Mouse (Mus musculus): ENCODE measurements around the gene Gramd4. TPM values are rescaled to one million over a fixed set of nuclear protein-coding genes. Genes with fewer than 3 reads are reported as not detected.

The Gramd4 gene
- polyA plus RNA-seq (2017; shearing (Covaris generic)): 21.5 TPM

DNA sequence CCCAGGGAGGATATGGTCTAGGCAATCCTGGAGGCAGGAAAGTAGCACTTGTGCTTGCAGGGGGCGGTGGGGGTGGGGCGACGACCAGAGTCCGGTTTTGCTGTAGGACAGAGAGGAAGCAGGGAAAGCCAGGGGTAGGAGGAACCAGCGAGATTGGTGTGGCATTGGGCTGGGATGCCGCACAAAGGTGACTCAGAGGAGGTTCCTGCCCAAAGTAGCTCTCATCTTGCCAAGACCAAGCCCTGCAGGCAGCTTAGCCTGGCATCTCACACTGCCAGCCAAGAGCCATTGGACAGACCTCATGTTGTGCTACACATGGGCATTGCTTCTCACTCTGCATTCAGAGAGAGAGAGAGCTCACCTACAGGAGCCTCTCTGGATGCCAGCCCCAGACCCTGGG lies at the start of gene Gramd4:
Gramd4 (plus strand) TSS at position 283 of the 400 bp plus-strand sequence.

DNA sequence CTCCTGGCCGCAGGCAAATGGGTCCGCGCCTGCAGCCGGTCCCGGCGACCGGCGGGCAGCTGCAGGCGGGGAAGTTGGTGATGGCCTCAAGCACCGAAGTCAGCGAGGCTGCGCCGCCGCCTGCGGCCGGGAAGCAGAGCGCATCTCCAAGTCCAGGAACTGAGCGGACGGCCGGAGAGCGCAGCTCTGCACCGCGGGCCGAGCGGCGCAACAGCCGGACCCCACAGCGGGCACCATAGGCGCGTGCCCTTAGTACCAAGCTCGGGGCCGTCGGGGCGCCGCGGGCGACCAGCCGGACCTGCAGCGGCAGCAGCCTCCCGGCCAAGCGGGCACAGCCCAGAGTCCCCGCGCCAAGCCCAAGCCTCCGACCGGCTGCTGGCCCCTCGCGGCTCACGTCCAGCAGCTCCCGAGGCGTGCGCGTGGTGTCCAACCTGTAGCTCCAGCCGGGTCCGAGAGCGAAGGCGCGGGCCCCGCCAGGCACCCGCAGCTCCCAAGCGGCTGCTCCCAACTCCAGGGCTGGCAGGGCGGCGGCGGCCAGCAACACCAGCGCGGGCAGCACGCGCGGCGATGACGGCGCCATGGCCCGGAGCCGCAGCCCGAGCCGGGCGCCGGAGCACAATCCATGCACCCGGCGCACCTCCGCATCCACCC lies 24.2 kb upstream of the Gramd4 start, which contains the start of gene Celsr1:
Celsr1 (minus strand) TSS at position 587 of the 651 bp plus-strand sequence.

DNA sequence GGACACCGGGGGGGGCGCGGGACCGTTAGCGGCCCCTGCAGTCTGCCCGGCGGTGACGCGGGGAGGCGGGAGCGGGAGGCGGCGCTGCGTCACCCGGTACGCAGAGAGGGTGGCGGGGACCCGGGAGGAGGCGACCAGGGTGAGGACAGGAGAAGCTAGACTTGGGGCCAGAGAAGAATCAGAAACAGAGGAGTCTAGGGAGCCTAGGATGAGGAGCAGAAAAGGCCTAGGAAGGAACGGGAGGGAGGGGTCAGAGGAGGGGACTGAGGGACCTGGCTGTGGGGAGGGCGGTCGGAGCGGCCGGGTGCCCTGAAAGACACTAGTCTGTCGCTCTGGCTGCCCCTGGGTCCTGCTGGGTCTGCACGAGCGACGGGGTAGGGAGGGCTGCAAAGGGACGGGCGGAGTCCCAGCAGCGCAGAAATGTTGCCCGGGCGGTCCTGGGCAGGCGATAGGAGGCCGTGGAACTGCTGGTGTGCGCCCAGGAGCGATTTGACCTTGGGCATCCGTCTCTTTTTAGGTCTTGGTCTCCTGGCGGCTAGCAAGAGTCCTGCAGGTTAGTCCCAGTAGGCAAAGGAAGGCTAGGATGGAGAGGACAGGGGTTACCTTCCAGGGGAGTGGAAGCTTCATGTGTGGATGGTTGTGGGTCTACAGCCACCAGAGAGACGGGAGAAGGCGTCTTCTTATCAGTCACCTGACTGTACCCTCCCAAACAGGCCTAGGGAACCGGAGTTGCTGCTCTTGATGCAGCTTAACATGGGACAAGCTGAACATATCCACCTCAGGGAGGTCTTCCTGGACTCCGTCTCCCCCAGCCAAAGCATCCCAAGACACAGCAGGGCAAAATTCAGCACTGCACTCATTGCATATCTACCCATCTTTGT lies 128.4 kb downstream of the Gramd4 start, which contains the start of gene Cerk:
Cerk (minus strand) TSS at position 453 of the 881 bp plus-strand sequence.

Other genes starting within 250 kb of the Gramd4 start
- gene Cdpf1, start 246.0 kb upstream of the Gramd4 start, polyA plus RNA-seq (2017; shearing (Covaris generic)): 43.7 TPM
- not detected for gene Pkdrej, start 236.0 kb upstream of the Gramd4 start, polyA plus RNA-seq (2017; shearing (Covaris generic))
- gene Ttc38, start 225.4 kb upstream of the Gramd4 start, polyA plus RNA-seq (2017; shearing (Covaris generic)): 26.6 TPM
- 4.6 TPM for gene Gtse1, start 197.9 kb upstream of the Gramd4 start, polyA plus RNA-seq (2017; shearing (Covaris generic))
- 49.9 TPM for gene Trmu, start 178.4 kb upstream of the Gramd4 start, polyA plus RNA-seq (2017; shearing (Covaris generic))
- gene Celsr1, start 23.9 kb upstream of the Gramd4 start, polyA plus RNA-seq (2017; shearing (Covaris generic)): 1.6 TPM
- 4.1 TPM for gene Cerk, start 128.4 kb downstream of the Gramd4 start, polyA plus RNA-seq (2017; shearing (Covaris generic))
- gene Tbc1d22a, start 156.8 kb downstream of the Gramd4 start, polyA plus RNA-seq (2017; shearing (Covaris generic)): 26.1 TPM